Mouse (Mus musculus) testis, postnatal 14 days (tissue): Measurements from ENCODE around the gene Casc1.
"Not testable (repeated sequence)": the region's sequence is repeated elsewhere in the genome, so short reads cannot be mapped to it uniquely, and the experiment has no call there.

Source experiments
- DNase-seq: peaks from one replicate; pipeline ENCODE4 v3.0.0; 2021; ENCODE audit warnings: low spot score

Casc1 gene

DNA sequence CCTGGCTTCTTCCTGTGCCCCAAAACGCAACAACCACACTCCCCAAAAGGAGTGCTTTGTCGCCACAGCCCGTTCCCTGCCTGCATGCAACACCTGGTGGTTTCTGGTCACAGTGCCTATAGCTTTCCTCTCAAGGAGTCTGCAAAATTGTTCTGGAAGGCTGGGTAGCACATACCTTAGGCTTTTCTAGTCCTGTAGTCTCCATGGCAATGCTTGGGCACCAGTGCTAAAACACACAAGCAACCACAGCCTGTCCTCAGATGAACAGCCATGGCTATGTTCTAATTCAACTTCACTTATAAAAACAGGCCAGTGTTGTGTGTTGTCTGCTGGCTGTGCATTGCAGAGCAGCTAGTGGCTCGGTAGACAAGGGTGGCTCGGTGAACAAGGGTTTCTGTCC lies 74.0 kb downstream of the Casc1 start:
- DNase-seq = no peak

DNA sequence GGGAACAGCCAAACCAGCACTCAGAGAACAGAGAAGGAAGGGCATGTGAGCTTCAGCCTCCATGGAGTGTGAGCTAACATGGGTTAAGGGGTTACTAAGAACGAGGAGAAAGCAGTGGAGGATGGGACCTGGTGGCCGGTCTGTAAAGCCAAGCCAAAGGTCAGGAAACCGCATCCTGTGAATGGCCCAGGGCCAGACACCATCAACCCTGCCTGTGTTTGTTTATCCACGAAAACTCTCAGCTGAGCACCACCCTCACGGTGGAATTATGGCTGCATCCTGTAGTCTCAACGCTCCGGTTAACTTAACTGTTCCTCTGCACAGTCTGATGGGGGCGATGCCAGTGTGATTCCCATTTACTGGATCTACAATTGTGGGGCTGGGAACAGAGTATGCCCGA lies 75.0 kb downstream of the Casc1 start:
- no peak for DNase-seq

DNA sequence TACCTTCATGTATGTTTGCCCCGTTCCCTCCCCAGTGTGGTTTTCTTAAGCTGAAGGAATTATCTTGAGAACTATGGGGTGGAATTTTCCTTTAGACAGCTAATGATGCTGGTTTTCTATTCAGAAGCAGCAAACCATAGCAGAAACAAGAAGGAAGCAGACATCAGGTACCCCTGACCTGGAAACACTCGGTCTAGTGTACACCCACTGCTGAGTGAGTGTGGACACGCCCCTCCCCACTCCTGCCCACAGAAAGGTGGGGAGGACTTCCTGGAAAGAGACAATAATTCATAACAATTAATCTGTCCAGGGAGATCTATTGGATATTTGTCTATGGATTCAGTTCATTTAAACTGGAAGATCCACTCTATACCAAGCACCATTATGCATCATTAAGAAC lies 75.5 kb downstream of the Casc1 start:
- DNase-seq = no peak

DNA sequence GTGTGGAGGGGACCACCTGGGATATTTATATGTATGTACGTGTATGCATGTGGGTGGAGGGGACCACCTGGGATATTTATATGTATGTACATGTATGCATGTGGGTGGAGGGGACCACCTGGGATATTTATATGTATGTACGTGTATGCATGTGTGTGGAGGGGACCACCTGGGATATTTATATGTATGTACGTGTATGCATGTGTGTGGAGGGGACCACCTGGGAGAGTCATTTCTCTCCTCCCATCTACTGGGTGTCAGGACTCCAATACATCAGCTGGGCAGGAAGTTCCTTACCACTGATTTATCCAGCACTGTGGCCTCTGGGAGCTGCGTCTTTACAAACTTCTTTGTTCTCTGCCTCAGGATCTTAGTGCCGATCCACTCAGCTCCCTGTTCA lies 77.8 kb downstream of the Casc1 start:
- not testable (repeated sequence) for DNase-seq

DNA sequence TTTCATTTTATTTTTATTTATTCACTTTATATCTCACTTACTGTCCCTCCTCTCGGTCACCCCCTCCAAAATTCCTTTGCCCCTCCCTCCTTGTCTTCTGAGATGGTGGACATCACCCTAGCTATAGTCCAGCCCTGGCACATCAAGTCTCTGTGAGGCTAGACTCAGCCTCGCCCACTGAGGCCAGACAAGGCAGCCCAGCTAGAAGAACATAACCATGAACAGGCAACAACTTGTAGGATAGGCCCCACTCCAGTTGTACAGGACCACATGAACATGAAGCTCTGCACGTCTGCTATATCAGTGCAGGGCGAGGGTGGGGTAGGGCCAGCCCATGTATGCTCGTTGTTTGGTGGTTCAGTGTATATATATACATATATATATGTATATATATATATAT lies 78.8 kb downstream of the Casc1 start:
- no peak for DNase-seq

DNA sequence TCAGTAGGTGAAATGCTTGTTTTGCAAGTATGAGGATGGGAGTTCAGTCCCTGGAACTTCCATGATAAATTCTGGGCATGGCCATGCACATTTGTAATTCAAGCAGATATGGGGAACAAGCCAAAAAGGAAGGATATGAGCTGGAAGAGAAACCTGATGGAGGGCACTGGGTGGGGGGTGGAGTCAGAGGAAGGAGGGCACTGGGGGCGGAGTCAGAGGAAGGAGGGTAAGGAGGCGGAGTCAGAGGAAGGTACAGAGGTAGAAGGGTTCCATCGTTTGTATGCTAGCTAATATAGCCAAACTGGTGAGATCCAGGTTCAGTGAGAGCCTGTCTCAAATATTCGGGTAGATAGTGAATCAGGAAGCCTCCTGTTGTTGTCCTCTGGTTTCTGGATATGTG lies 81.2 kb downstream of the Casc1 start:
- no peak for DNase-seq

DNA sequence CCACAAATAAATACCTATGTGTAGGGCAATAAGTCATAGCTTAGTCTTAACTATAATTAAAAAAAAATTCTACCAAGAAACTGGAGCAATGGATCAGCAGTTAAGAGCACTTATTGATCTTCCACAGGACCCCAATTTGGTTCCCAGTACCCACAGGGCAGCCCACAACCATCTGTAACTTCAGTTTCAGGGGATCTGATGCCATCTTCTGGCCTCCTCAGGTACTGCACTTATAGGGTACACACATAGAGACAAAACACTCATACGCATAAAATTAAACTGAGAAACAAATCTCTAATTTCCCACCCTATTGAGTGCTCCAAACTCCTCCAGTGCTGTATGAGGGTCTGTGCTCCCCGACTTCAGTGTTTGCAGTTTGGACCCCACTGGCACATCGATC lies 83.2 kb downstream of the Casc1 start:
- no peak for DNase-seq

DNA sequence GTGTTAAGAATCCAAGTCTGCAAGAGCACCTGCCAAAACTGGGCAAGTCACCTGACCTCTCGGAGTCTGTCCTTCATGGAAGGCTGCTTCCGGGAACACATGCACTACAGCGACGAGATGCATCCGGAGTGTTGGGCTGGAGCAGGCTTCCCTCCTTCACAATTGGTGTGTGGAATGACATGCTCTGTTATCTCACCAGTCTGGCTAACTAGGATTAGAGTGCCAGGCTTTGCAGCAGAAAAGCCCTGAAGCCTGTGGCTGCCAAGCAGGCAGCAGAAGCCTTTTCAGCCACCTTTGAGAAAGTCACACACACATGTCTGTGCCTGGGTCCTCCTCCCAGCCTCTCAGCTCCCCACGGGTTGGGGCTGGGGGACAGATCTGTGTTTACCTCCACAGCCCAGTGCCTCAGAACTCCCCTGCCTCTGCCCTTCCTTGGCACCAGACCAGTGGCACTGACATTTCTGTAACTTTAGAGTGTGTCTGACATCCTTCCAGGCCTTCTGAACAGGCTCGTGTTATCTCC lies 85.2 kb downstream of the Casc1 start:
- DNase-seq = no peak
